Mouse (Mus musculus) brain, embryonic 14.5 days (tissue): ENCODE data around the gene Ahnak2.

Source experiments
- CTCF ChIP-seq: fragments of 200-500 bp; IDR thresholded peaks from 2 replicates; pipeline ENCODE4 v1.5.1; 2012; ENCODE audit warnings: inconsistent platforms, mild to moderate bottlenecking, moderate library complexity, borderline replicate concordance; ENCODE audit not compliant: insufficient read depth, insufficient read length; ENCODE audit errors: extremely low read depth
- POLR2A ChIP-seq: fragments of 200-500 bp; IDR thresholded peaks from 2 replicates; pipeline ENCODE4 v1.6.1; 2012; ENCODE audit warnings: mild to moderate bottlenecking, inconsistent platforms, borderline replicate concordance; ENCODE audit not compliant: poor library complexity, insufficient read depth, insufficient read length, severe bottlenecking; ENCODE audit errors: extremely low read depth

GRCm38 (mm10) chr12:112798332-112798681, 4.2 kb downstream of the Ahnak2 start:
- TF ChIP-seq POLR2A: no peak
- TF ChIP-seq CTCF: no peak
